Mouse (Mus musculus): ENCODE measurements around the gene Tubb4a.

DNA sequence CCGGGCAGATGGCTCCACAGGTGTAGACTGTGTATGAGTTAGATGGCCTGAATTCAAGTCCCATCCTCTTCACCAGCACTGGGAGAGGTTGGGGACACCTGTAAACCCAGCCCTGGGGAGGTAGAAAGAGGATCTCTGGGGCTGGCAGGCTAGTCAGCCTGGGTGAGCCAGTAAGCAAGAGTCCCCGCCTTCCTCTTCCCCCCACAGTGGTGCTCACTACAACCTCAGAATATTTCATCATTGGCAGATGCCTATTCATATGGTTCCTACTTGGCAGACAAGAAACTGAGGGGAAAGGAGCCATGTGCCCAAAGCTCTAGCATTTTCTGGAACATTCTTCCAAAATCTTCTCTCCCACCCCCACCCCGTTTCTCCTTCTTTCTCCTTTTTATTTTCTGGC, 38.8 kb downstream of the Tubb4a start:
- TF ChIP-seq CTCF (IDR thresholded peaks at IDR 0.05; ENCODE audit: extremely low read depth, insufficient read depth, insufficient read length, insufficient replicate concordance) = no peak
- no peak for TF ChIP-seq POLR2A (IDR thresholded peaks at IDR 0.05; ENCODE audit: low read depth, low read length)
